Mouse (Mus musculus) cerebellum, adult 2 months (tissue): ENCODE data around the gene Snrpd2.

Experiments used
- CTCF ChIP-seq: fragments of 200-500 bp; IDR thresholded peaks from 2 replicates; pipeline ENCODE4 v1.5.1; 2011; ENCODE audit warnings: low read depth, mild to moderate bottlenecking, control low read depth, low read length, moderate library complexity, borderline replicate concordance; ENCODE audit not compliant: insufficient read depth
- POLR2A ChIP-seq: fragments of 200-500 bp; IDR thresholded peaks from 2 replicates; pipeline ENCODE4 v1.6.1; 2011; ENCODE audit warnings: low read length, control low read depth, borderline replicate concordance; ENCODE audit not compliant: insufficient read depth

- TF ChIP-seq CTCF (no peak), POLR2A (no peak)
These were observed 9.9 kb downstream of the Snrpd2 start for GRCm38 (mm10) chr7:19159411-19159810.
